Mouse (Mus musculus) layer of hippocampus, adult 11-12 months (tissue): Measurements from ENCODE around the gene Gnb4.
A peak's percentile ranks its signal among the peaks of the same experiment; 100 is the strongest.

Source experiments
- DNase-seq: peaks from one replicate; pipeline ENCODE4 v3.0.0; 2022; ENCODE audit warnings: low spot score

Gnb4 gene

GRCm38 (mm10) chr3:32614786-32615185, 1.6 kb downstream of the Gnb4 start:
- no peak for DNase-seq

- DNase-seq, result no peak
These were observed 4.7 kb downstream of the Gnb4 start for GRCm38 (mm10) chr3:32611606-32612170.

- peak; percentile 78 for DNase-seq
These were observed 5.8 kb downstream of the Gnb4 start for GRCm38 (mm10) chr3:32610560-32610959.

DNA sequence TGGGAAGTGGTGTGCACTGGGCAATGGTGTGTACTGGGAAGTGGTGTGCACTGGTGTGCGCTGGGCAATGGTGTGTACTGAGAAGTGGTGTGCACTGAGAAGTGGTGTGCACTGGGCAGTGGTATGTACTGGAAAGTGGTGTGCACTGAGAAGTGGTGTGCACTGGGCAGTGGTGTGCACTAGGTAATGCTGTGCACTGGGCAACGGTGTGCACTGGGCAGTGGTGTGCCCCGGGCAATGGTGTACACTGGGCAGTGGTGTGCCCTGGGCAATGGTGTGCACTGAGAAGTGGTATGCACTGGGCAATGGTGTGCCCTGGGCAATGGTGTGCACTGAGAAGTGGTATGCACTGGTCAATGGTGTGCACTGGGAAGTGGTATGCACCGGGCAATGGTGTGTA, 7.2 kb downstream of the Gnb4 start:
- DNase-seq, result no peak

GRCm38 (mm10) chr3:32601055-32601454, 15.3 kb downstream of the Gnb4 start:
- no peak for DNase-seq

DNA sequence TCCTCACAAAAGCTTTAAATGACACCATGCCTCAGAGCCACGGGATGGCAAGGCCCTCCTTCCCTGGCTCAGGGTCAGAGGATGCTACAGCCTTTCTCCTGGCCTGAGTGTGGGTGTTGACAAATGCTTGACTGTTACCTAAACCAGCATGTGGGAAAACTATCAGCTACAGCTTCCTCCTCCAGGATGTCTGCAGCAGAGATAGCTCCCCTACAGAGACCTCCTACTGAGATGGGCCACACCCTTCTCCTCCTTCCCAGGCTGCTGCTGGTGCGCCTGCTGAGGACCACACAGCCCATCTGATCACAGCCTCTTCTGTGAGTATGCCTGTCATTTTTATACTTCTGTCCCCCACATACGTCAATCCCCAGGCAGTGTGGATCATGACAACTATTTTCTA, 17.1 kb downstream of the Gnb4 start:
- no peak for DNase-seq

GRCm38 (mm10) chr3:32595080-32595479, 21.3 kb downstream of the Gnb4 start:
- no peak for DNase-seq

- no peak for DNase-seq
These were observed 30.1 kb downstream of the Gnb4 start for GRCm38 (mm10) chr3:32586274-32586673.

GRCm38 (mm10) chr3:32583489-32583888, 32.9 kb downstream of the Gnb4 start:
- DNase-seq, result no peak

DNA sequence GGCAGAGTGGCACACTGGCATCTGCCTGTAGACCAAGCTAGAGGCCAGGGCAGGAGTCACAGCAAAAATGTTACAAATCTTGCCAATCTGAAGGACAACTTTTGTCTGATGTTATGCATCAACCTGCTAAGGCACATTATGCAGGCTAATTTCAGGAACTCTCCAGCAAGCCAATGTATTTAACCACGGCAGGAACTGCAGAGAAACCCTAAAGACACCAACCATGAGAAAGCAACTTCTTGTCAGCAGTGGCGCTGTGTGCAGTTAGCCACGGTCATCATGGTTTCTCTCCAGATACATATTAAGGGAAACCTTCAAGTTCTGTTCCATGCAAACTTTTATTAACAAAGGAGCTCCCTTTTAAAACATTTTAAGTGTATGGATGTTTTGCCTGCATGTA, 34.5 kb downstream of the Gnb4 start:
- no peak for DNase-seq

- DNase-seq, result no peak
These were observed 35.6 kb downstream of the Gnb4 start for GRCm38 (mm10) chr3:32580738-32581137.

- no peak for DNase-seq
These were observed 37.6 kb downstream of the Gnb4 start for GRCm38 (mm10) chr3:32578772-32579171.

- DNase-seq, result no peak
These were observed 41.2 kb downstream of the Gnb4 start for GRCm38 (mm10) chr3:32575151-32575550.

GRCm38 (mm10) chr3:32573881-32574280, 42.5 kb downstream of the Gnb4 start:
- no peak for DNase-seq

DNA sequence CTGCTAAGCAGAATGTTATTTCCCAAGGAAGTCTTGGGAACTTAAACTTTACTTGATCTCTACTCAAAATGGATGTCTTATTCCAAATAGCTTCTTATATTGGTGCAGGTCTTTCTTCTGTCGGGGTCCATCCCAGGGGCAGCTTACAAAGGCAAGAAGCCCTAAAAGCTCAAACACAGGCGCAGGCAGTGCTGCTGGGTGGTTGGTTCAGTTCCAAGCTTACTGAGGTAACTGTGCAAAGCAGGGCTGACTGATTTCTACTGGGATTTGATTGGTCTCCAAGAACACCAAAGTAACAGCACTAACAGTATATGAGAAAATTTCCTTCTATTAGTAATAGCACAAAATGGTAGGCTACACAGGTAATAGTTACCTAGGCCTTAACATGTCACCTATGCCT, 43.3 kb downstream of the Gnb4 start:
- DNase-seq, result no peak

- DNase-seq, result no peak
These were observed 53.0 kb downstream of the Gnb4 start for GRCm38 (mm10) chr3:32563401-32563800.

GRCm38 (mm10) chr3:32553061-32553460, 63.3 kb downstream of the Gnb4 start:
- DNase-seq, result no peak

GRCm38 (mm10) chr3:32538091-32538490, 78.3 kb downstream of the Gnb4 start:
- DNase-seq, result no peak

- DNase-seq, result peak; percentile 55
These were observed 78.8 kb downstream of the Gnb4 start for GRCm38 (mm10) chr3:32537556-32537955.

GRCm38 (mm10) chr3:32535692-32536091, 80.7 kb downstream of the Gnb4 start:
- no peak for DNase-seq
